Mouse (Mus musculus): ENCODE measurements at regions not wholly inside any gene's neighbourhood (a gene's known extent, or its start where the extent isn't known, plus 50 kb on each side); places are given as distances from the start of the nearest gene placed in this dataset.

DNA sequence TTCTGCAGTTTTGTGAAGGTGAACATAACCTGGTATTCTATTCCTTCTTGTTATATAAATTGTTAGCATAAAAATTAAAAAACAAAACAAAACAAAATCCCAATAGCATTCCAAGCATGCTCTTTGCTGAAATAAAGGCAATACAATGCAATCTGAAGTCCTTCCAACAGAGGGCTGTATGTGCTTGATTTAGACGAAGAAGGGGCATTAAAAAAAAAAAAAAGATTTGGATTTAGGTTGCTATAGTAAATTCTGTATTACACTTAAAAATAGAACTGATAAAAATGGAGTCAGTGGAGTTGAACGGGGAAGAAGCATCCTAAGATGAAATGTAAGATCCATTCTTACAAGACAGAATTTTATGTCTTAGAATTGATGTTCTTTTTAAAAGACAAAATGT, 810.6 kb upstream of the Gm5150 start:
- ATAC-seq (ENCODE audit: low FRiP score, low read depth): no peak
- Histone ChIP-seq H3K4me2 (replicated peaks; ENCODE audit: low read depth, low read length, severe bottlenecking) (no peak overlapping the region), H3K4me1 (ENCODE audit: control insufficient read depth, insufficient read depth, low read length) (no peaks in the 10 kb centered on the region), H3K27me3 (ENCODE audit: control insufficient read depth, insufficient read depth, low read length) (no peaks in the 10 kb centered on the region), H3K9ac (ENCODE audit: low read depth, low read length, severe bottlenecking) (no peak overlapping the region), H3K36me3 (ENCODE audit: control insufficient read depth, insufficient read depth, low read length) (no peaks in the 10 kb centered on the region), H3K27ac (replicated peaks; ENCODE audit: low read depth, low read length) (no peak overlapping the region), H3K9me3 (ENCODE audit: control insufficient read depth, low read length) (no peaks in the 10 kb centered on the region), H3K4me3 (replicated peaks; ENCODE audit: low read length) (no peak overlapping the region)
- no peak for TF ChIP-seq POLR2A (IDR thresholded peaks at IDR 0.05; ENCODE audit: borderline replicate concordance, extremely low read depth, insufficient read depth, insufficient read length)
- DNase-seq (ENCODE audit: low spot score): peak; percentile 8
- 37% methylated on average over 2 of the region's 2 CpGs for WGBS

DNA sequence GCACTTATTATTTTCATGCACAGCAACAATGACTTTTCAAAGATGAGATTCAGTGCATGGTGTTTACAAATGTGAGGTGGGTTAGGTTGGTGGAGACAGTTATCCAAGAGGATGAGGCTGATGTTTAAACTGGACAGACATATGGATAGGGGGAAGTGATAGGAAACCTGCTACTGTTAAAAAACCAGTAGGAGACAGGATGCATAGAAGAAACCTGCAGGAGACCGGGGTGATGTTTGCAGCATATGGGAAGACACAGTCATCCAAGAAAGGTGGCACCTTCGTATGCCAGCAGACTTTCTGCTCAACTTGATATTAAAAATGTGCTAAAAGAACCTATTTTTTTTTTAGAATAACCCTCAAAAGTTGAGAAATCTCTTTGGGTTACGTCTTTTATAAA, 809.9 kb upstream of the Gm5150 start:
- Histone ChIP-seq H3K4me3 (replicated peaks; ENCODE audit: low read length) (no peak overlapping the region), H3K36me3 (ENCODE audit: control insufficient read depth, insufficient read depth, low read length) (no peaks in the 10 kb centered on the region), H3K4me2 (replicated peaks; ENCODE audit: low read depth, low read length, severe bottlenecking) (no peak overlapping the region), H3K27me3 (ENCODE audit: control insufficient read depth, insufficient read depth, low read length) (no peaks in the 10 kb centered on the region), H3K9ac (ENCODE audit: low read depth, low read length, severe bottlenecking) (no peak overlapping the region), H3K9me3 (ENCODE audit: control insufficient read depth, low read length) (no peaks in the 10 kb centered on the region), H3K4me1 (ENCODE audit: control insufficient read depth, insufficient read depth, low read length) (no peaks in the 10 kb centered on the region), H3K27ac (replicated peaks; ENCODE audit: low read depth, low read length) (no peak overlapping the region)
- no peak for TF ChIP-seq POLR2A (IDR thresholded peaks at IDR 0.05; ENCODE audit: borderline replicate concordance, extremely low read depth, insufficient read depth, insufficient read length)
- DNase-seq (ENCODE audit: low spot score) (no peak), ATAC-seq (ENCODE audit: low FRiP score, low read depth) (no peak)
- WGBS: 72% methylated on average over 3 of the region's 3 CpGs

DNA sequence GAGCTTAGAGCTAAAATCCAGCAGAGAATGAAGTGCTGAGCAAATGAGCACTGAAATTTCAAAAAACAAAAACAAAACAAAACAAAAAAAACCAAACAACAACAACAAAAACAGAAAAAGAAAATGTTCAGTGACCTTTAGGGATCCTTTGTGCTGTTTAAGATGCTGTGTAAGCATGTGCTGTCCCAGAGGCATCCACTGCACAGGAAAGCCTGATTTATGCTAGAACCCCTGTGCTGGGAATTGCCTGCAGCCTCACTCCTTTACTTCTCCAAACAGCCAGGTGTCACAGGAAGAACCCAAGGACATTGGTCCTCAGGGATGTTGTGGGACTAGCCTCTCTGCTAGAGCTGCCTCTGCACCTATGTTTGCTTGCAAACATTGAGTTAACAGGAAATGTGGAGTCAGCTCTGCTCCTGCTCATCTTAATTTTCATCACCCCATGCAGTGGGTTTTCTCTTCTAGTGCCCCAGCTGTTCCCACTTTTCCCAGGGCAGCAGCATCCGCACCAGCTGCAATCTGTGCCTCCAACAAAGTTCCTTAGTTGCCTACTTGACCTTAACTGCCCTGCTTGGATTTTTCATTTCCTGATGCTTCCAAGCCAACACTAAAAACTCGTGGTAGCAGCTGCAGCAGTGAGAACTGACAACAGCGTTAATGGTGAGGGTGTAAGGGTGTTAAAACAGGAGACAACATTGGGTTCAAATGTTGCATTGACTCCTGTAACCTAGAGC, 804.8 kb upstream of the Gm5150 start:
- Histone ChIP-seq H3K27me3 (ENCODE audit: control insufficient read depth, insufficient read depth, low read length) (no peaks in the 10 kb centered on the region), H3K27ac (replicated peaks; ENCODE audit: low read depth, low read length) (no peak overlapping the region), H3K9ac (ENCODE audit: low read depth, low read length, severe bottlenecking) (no peak overlapping the region), H3K9me3 (ENCODE audit: control insufficient read depth, low read length) (no peaks in the 10 kb centered on the region), H3K36me3 (ENCODE audit: control insufficient read depth, insufficient read depth, low read length) (no peaks in the 10 kb centered on the region), H3K4me1 (ENCODE audit: control insufficient read depth, insufficient read depth, low read length) (no peaks in the 10 kb centered on the region), H3K4me3 (replicated peaks; ENCODE audit: low read length) (no peak overlapping the region), H3K4me2 (replicated peaks; ENCODE audit: low read depth, low read length, severe bottlenecking) (no peak overlapping the region)
- DNase-seq (ENCODE audit: low spot score): no peak
- 25% methylated on average over 3 of the region's 3 CpGs for WGBS
- ATAC-seq (ENCODE audit: low FRiP score, low read depth): no peak
- no peak for TF ChIP-seq POLR2A (IDR thresholded peaks at IDR 0.05; ENCODE audit: borderline replicate concordance, extremely low read depth, insufficient read depth, insufficient read length)

DNA sequence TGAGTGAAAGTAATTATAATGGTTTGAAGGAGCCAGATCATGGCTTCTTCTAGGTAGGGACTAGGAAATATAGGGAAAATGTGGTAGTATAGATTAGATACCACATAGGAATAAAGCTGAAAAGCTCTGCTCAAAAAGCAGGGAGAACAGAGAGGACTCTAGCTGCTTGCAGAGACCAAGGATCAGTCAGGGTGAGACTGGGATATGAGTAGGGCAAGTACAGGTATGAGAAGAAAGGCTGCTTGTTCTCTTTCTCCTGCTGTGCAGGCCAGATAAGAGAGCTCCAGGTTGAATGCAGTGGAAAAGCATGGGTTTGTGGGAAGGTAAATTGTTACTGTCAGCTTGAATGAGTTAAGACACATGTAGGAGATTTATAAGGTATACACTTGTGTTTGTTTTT, 797.4 kb upstream of the Gm5150 start:
- no peaks in the 10 kb centered on the region for H3K9me3 ChIP-seq (ENCODE audit: control insufficient read depth, low read length)
- no peak for TF ChIP-seq POLR2A (IDR thresholded peaks at IDR 0.05; ENCODE audit: borderline replicate concordance, extremely low read depth, insufficient read depth, insufficient read length)
- H3K27ac ChIP-seq (replicated peaks; ENCODE audit: low read depth, low read length): no peak overlapping the region
- no peak for ATAC-seq (ENCODE audit: low FRiP score, low read depth)
- H3K4me3 ChIP-seq (replicated peaks; ENCODE audit: low read length): no peak overlapping the region
- H3K4me1 ChIP-seq (ENCODE audit: control insufficient read depth, insufficient read depth, low read length): no peaks in the 10 kb centered on the region
- H3K36me3 ChIP-seq (ENCODE audit: control insufficient read depth, insufficient read depth, low read length): no peaks in the 10 kb centered on the region
- H3K4me2 ChIP-seq (replicated peaks; ENCODE audit: low read depth, low read length, severe bottlenecking): no peak overlapping the region
- H3K27me3 ChIP-seq (ENCODE audit: control insufficient read depth, insufficient read depth, low read length): no peaks in the 10 kb centered on the region
- DNase-seq (ENCODE audit: low spot score): no peak
- no peak overlapping the region for H3K9ac ChIP-seq (ENCODE audit: low read depth, low read length, severe bottlenecking)

All from limb, embryonic 14.5 days (tissue).